Mouse (Mus musculus) Muller cell, postnatal 12 days (primary cell): ENCODE measurements at regions not wholly inside any gene's neighbourhood (a gene's known extent, or its start where the extent isn't known, plus 50 kb on each side); places are given as distances from the start of the nearest gene placed in this dataset.

Experiments
- DNase-seq: peaks from one replicate; pipeline ENCODE4 v3.0.0-alpha.2; 2015; ENCODE audit errors: inconsistent ontology term

DNA sequence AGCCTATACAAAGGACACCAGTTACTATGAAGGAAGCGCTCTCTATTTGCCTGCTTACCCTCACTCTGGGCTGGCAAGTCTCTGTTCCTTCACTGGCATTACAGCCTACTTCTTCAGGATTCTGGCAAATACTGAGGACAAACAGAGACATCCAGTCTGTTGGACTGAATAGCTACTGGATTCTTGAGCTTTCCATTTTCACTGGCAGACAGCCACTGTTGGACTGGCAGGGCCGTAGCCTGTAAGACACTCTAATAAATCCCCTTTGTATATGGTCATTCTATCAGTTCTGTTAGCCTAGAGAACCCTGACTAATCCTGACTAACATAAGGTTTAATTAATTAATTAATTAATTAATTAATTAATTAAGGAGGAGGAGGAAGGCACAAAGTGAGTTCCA lies 72.4 kb upstream of the Dhrs4 start:
- DNase-seq, result peak; percentile 33
